Mouse (Mus musculus) CH12.LX (cell line): ENCODE results near the gene Mbd6.

ENCODE experiments used
- CTCF ChIP-seq, 2 experiments: IDR thresholded peaks in 1 of 2; conservative IDR thresholded peaks in 1 of 2; 2 replicates each; pipeline ENCODE4 v1.5.1; 2011 to 2012; ENCODE audit warnings: low read depth in 2 of 2, low read length in 2 of 2, improper control_type of control experiment in 1 of 2, inconsistent platforms in 1 of 2, mild to moderate bottlenecking in 1 of 2, moderate library complexity in 1 of 2
- ETS1 ChIP-seq: conservative IDR thresholded peaks from 2 replicates; pipeline ENCODE4 v1.6.1; 2012; ENCODE audit warnings: low read depth, mild to moderate bottlenecking, inconsistent platforms, low read length, improper control_type of control experiment, moderate library complexity
- GABPA ChIP-seq: IDR thresholded peaks from 2 replicates; pipeline ENCODE4 v1.6.1; 2012; ENCODE audit warnings: low read depth, low read length, improper control_type of control experiment, inconsistent platforms; ENCODE audit not compliant: insufficient replicate concordance
- HCFC1 ChIP-seq: IDR thresholded peaks from 2 replicates; pipeline ENCODE4 v1.6.1; 2012; ENCODE audit warnings: low read depth, mild to moderate bottlenecking, inconsistent platforms, low read length, improper control_type of control experiment
- MEF2A ChIP-seq: IDR thresholded peaks from 2 replicates; pipeline ENCODE4 v1.6.1; 2014; ENCODE audit warnings: low read depth, mild to moderate bottlenecking, inconsistent platforms, low read length, improper control_type of control experiment, borderline replicate concordance
- NRF1 ChIP-seq: IDR thresholded peaks from 2 replicates; pipeline ENCODE4 v1.6.1; 2014; ENCODE audit warnings: low read depth, mild to moderate bottlenecking, inconsistent platforms, low read length, improper control_type of control experiment, moderate library complexity
- POLR2A ChIP-seq: IDR thresholded peaks from 2 replicates; pipeline ENCODE4 v1.6.1; 2011; ENCODE audit warnings: low read depth, mild to moderate bottlenecking, improper control_type of control experiment, low read length
- POLR2AphosphoS2 ChIP-seq: IDR thresholded peaks from 2 replicates; pipeline ENCODE4 v1.6.1; 2011; ENCODE audit warnings: low read depth, low read length, improper control_type of control experiment

DNA sequence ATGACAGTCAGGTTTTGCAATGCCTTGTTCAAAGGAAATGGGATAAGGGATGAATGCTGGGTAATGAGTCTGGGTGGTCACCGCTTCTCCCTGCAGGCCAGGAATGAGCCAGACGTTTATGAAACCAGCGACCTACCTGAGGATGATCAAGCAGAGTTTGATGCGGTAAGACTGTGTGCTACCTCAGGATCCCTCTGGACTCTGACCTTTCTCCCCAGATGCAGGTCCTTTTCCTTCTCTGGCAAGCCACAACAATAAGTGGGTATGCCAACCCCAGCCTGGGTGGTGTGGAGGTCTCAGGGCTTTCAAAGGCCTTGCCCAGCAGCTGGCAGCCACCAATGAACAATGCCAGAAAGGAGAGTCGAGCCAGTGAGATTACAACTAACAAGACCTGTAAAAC is 21.5 kb downstream of the Mbd6 start:
- TF ChIP-seq POLR2AphosphoS2, result no peak
- TF ChIP-seq ETS1, result no peak
- no peak for TF ChIP-seq MEF2A
- no peak for TF ChIP-seq POLR2A
- TF ChIP-seq CTCF (conservative IDR thresholded peaks at IDR 0.05 in 1 of 2, IDR thresholded peaks at IDR 0.05 in 1 of 2; ENCODE audit: low read depth in 2 of 2, low read length in 2 of 2), result no peak
- no peak for TF ChIP-seq HCFC1
- no peak for TF ChIP-seq GABPA
- TF ChIP-seq NRF1, result no peak
